Mouse (Mus musculus): ENCODE results near the gene Txndc2. TPM values are rescaled to one million over a fixed set of nuclear protein-coding genes. Genes with fewer than 3 reads are reported as not detected.

Gene Txndc2
- polyA plus RNA-seq, 1 experiment: not detected

DNA sequence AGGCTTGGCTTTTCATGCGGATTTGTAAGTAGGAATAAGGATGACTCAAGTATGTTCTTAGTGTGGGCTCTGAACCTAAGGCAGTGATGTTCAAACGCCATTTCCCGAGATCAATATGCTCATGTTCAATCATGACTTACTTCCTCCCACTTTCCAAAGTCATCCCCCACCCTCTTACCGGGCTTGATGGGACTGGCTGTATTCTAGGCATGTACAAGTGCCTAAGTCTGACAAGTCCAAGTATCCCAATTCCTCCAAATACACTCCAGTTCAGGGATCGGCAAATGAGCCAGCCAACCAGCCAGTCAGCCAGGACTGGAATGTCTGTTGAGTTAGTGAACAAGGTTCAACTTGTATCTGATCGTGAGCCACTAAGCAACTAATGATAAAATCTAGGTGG lies 15.7 kb downstream of the Txndc2 start:
- no peaks in the 10 kb centered on the region for H3K9me3 ChIP-seq (replicated peaks; ENCODE audit: control insufficient read depth, insufficient read depth, low read length, poor library complexity, severe bottlenecking)
- H3K4me3 ChIP-seq (ENCODE audit: low read depth, low read length): no peak overlapping the region
- no peak overlapping the region for H3K27ac ChIP-seq (ENCODE audit: insufficient read depth, low read length)
- TF ChIP-seq CTCF (IDR thresholded peaks at IDR 0.05; ENCODE audit: low read depth, low read length): no peak
- no peak for TF ChIP-seq POLR2A (IDR thresholded peaks at IDR 0.05; ENCODE audit: insufficient read depth, low read length)
- TF ChIP-seq EP300 (IDR thresholded peaks at IDR 0.05; ENCODE audit: insufficient read depth, low read depth, low read length): no peak
- no peaks in the 10 kb centered on the region for H3K4me1 ChIP-seq (ENCODE audit: control insufficient read depth, insufficient read depth, low read length)
- H3K36me3 ChIP-seq (ENCODE audit: control insufficient read depth, insufficient read depth, low read length, poor library complexity, severe bottlenecking): no peaks in the 10 kb centered on the region
- H3K9ac ChIP-seq (ENCODE audit: low read depth, poor library complexity, severe bottlenecking): no peak overlapping the region
- no peaks in the 10 kb centered on the region for H3K27me3 ChIP-seq (ENCODE audit: control insufficient read depth, insufficient read depth, low read length, poor library complexity, severe bottlenecking)

DNA sequence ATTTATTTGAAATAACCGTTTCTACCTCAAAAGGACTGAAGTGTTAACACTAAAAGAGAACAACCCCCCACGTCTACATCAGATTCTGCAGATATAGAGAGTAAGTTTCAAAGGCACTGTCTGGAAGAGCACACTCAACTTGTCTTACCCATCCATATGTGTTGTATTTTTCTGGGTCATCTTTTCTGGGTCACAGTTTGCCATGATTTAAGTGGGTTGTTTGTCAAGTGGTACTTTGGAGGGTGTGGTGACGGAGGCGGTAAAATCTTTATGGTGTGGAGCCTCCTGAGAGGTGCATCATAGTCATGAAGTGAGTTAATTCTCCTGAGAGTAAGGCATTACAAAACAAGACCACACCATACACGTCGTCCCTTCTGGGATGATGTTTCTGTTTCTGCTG lies 16.4 kb downstream of the Txndc2 start:
- no peaks in the 10 kb centered on the region for H3K36me3 ChIP-seq (ENCODE audit: control insufficient read depth, insufficient read depth, low read length, poor library complexity, severe bottlenecking)
- H3K27me3 ChIP-seq (ENCODE audit: control insufficient read depth, insufficient read depth, low read length, poor library complexity, severe bottlenecking): no peaks in the 10 kb centered on the region
- no peak overlapping the region for H3K9ac ChIP-seq (ENCODE audit: low read depth, poor library complexity, severe bottlenecking)
- H3K4me3 ChIP-seq (ENCODE audit: low read depth, low read length): no peak overlapping the region
- no peaks in the 10 kb centered on the region for H3K4me1 ChIP-seq (ENCODE audit: control insufficient read depth, insufficient read depth, low read length)
- TF ChIP-seq POLR2A (IDR thresholded peaks at IDR 0.05; ENCODE audit: insufficient read depth, low read length) (no peak), EP300 (IDR thresholded peaks at IDR 0.05; ENCODE audit: insufficient read depth, low read depth, low read length) (no peak), CTCF (IDR thresholded peaks at IDR 0.05; ENCODE audit: low read depth, low read length) (no peak)
- no peak overlapping the region for H3K27ac ChIP-seq (ENCODE audit: insufficient read depth, low read length)
- no peaks in the 10 kb centered on the region for H3K9me3 ChIP-seq (replicated peaks; ENCODE audit: control insufficient read depth, insufficient read depth, low read length, poor library complexity, severe bottlenecking)

DNA sequence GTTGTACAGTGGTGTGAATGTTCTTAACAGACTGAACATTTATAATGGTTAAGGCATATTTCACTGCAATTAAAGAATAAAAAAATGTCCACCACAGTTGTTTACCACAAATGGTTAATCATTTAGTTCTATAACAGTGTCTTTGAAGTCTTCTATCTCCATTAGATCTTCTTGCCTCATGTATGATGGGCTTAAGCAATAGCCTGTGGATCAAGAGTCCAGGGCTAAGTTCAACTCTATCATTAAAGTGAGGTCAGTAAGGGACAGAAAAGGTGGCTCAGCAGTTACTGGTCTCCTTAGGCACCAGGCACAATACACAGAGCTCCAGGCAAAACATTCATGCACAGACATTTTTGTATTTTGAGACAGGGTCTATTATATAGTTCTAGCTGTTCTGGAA lies 18.8 kb downstream of the Txndc2 start:
- Histone ChIP-seq H3K4me1 (ENCODE audit: control insufficient read depth, insufficient read depth, low read length) (no peaks in the 10 kb centered on the region), H3K27ac (ENCODE audit: insufficient read depth, low read length) (no peak overlapping the region), H3K36me3 (ENCODE audit: control insufficient read depth, insufficient read depth, low read length, poor library complexity, severe bottlenecking) (no peaks in the 10 kb centered on the region), H3K27me3 (ENCODE audit: control insufficient read depth, insufficient read depth, low read length, poor library complexity, severe bottlenecking) (no peaks in the 10 kb centered on the region), H3K9me3 (replicated peaks; ENCODE audit: control insufficient read depth, insufficient read depth, low read length, poor library complexity, severe bottlenecking) (no peaks in the 10 kb centered on the region), H3K4me3 (ENCODE audit: low read depth, low read length) (no peak overlapping the region), H3K9ac (ENCODE audit: low read depth, poor library complexity, severe bottlenecking) (no peak overlapping the region)
- no peak for TF ChIP-seq CTCF (IDR thresholded peaks at IDR 0.05; ENCODE audit: low read depth, low read length)
- TF ChIP-seq EP300 (IDR thresholded peaks at IDR 0.05; ENCODE audit: insufficient read depth, low read depth, low read length): no peak
- TF ChIP-seq POLR2A (IDR thresholded peaks at IDR 0.05; ENCODE audit: insufficient read depth, low read length): no peak

DNA sequence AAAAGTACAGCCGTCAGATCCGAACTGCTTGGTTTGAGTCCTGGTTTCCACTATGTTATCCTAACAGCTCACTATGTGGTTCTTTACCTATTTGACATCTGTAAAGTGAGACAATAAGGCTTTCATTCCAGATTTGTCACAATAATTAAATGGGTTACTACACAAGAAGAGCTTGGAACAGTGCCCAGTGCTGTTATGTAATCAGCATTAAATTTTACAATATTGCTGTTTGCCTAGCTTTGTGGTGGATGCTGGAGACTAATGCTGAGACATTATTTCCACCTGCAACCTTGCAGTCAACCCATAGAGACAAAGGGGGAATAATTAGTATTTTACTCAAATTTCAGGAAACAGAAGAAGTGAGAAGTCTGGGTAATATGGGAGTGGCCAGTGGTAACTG lies 23.5 kb downstream of the Txndc2 start:
- no peak overlapping the region for H3K27ac ChIP-seq (ENCODE audit: insufficient read depth, low read length)
- H3K4me1 ChIP-seq (ENCODE audit: control insufficient read depth, insufficient read depth, low read length): no peaks in the 10 kb centered on the region
- no peak for TF ChIP-seq EP300 (IDR thresholded peaks at IDR 0.05; ENCODE audit: insufficient read depth, low read depth, low read length)
- TF ChIP-seq CTCF (IDR thresholded peaks at IDR 0.05; ENCODE audit: low read depth, low read length): no peak
- no peak for TF ChIP-seq POLR2A (IDR thresholded peaks at IDR 0.05; ENCODE audit: insufficient read depth, low read length)
- no peaks in the 10 kb centered on the region; the same call in 1 of the 2 replicates for H3K27me3 ChIP-seq (ENCODE audit: control insufficient read depth, insufficient read depth, low read length, poor library complexity, severe bottlenecking)
- H3K9ac ChIP-seq (ENCODE audit: low read depth, poor library complexity, severe bottlenecking): no peak overlapping the region
- H3K9me3 ChIP-seq (replicated peaks; ENCODE audit: control insufficient read depth, insufficient read depth, low read length, poor library complexity, severe bottlenecking): no peaks in the 10 kb centered on the region
- H3K4me3 ChIP-seq (ENCODE audit: low read depth, low read length): no peak overlapping the region
- H3K36me3 ChIP-seq (ENCODE audit: control insufficient read depth, insufficient read depth, low read length, poor library complexity, severe bottlenecking): no peaks in the 10 kb centered on the region

GRCm38 (mm10) chr17:65615678-65616077 lies 26.3 kb downstream of the Txndc2 start:
- Histone ChIP-seq H3K4me1 (ENCODE audit: control insufficient read depth, insufficient read depth, low read length) (no peaks in the 10 kb centered on the region), H3K27ac (ENCODE audit: insufficient read depth, low read length) (no peak overlapping the region), H3K9me3 (replicated peaks; ENCODE audit: control insufficient read depth, insufficient read depth, low read length, poor library complexity, severe bottlenecking) (no peaks in the 10 kb centered on the region), H3K9ac (ENCODE audit: low read depth, poor library complexity, severe bottlenecking) (no peak overlapping the region), H3K36me3 (ENCODE audit: control insufficient read depth, insufficient read depth, low read length, poor library complexity, severe bottlenecking) (no peaks in the 10 kb centered on the region), H3K27me3 (ENCODE audit: control insufficient read depth, insufficient read depth, low read length, poor library complexity, severe bottlenecking) (no peaks in the 10 kb centered on the region; the same call in 1 of the 2 replicates), H3K4me3 (ENCODE audit: low read depth, low read length) (no peak overlapping the region)
- TF ChIP-seq EP300 (IDR thresholded peaks at IDR 0.05; ENCODE audit: insufficient read depth, low read depth, low read length) (no peak), POLR2A (IDR thresholded peaks at IDR 0.05; ENCODE audit: insufficient read depth, low read length) (no peak)

DNA sequence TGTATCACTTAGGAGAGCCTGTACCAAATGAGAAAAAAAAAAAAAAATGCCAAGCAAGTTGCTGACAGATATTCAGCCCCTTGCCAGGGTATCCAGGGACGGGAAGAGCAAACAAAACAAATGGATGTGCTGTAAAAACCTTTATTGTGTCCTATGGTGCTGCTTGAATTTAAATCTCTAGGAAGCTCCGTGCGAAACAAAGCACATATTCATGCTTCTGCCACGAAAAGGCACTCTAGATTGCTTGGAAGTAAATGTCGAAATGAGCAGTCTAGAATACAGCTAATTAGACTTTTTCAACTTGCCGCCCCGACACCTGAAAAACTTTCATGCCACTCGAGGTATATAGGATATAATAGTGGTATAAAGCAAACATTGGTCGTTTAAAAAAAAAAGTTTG lies 27.5 kb downstream of the Txndc2 start:
- H3K27me3 ChIP-seq (ENCODE audit: control insufficient read depth, insufficient read depth, low read length, poor library complexity, severe bottlenecking): no peaks in the 10 kb centered on the region; the same call in 1 of the 2 replicates
- peak overlapping the region; percentile 83 for H3K4me3 ChIP-seq (ENCODE audit: low read depth, low read length)
- no peaks in the 10 kb centered on the region for H3K36me3 ChIP-seq (ENCODE audit: control insufficient read depth, insufficient read depth, low read length, poor library complexity, severe bottlenecking)
- H3K9ac ChIP-seq (ENCODE audit: low read depth, poor library complexity, severe bottlenecking): peak overlapping the region; percentile 99
- H3K9me3 ChIP-seq (replicated peaks; ENCODE audit: control insufficient read depth, insufficient read depth, low read length, poor library complexity, severe bottlenecking): no peaks in the 10 kb centered on the region
- no peaks in the 10 kb centered on the region for H3K4me1 ChIP-seq (ENCODE audit: control insufficient read depth, insufficient read depth, low read length)
- H3K27ac ChIP-seq (ENCODE audit: insufficient read depth, low read length): peak overlapping the region; percentile 100
- TF ChIP-seq CTCF (IDR thresholded peaks at IDR 0.05; ENCODE audit: low read depth, low read length): no peak
- no peak for TF ChIP-seq POLR2A (IDR thresholded peaks at IDR 0.05; ENCODE audit: insufficient read depth, low read length)
- TF ChIP-seq EP300 (IDR thresholded peaks at IDR 0.05; ENCODE audit: insufficient read depth, low read depth, low read length): no peak

All from ES-Bruce4 (cell line).